Mouse (Mus musculus) bone marrow, adult 2 months (tissue): Measurements from ENCODE around the gene Glis3. TPM values are rescaled to one million over a fixed set of nuclear protein-coding genes. Genes with fewer than 3 reads are reported as not detected.

Experiments
- H3K27ac ChIP-seq: fragments of 200-500 bp; 2 replicates; pipeline ENCODE4 v1.5.1; 2012; ENCODE audit warnings: low read depth, mild to moderate bottlenecking, control low read depth, inconsistent platforms, low read length; ENCODE audit not compliant: control insufficient read depth, poor library complexity, insufficient read depth
- H3K4me1 ChIP-seq: fragments of 200-500 bp; 2 replicates; pipeline ENCODE4 v1.6.1; 2011; ENCODE audit warnings: low read length; ENCODE audit not compliant: control insufficient read depth, insufficient read depth
- H3K4me3 ChIP-seq: fragments of 200-500 bp; replicated peaks from 2 replicates; pipeline ENCODE3; 2011; ENCODE audit warnings: mild to moderate bottlenecking, low read depth, low read length, control low read depth; ENCODE audit not compliant: control insufficient read depth
- CTCF ChIP-seq: fragments of 200-500 bp; IDR thresholded peaks from 2 replicates; pipeline ENCODE4 v1.5.1; 2011; ENCODE audit warnings: low read length, control low read depth; ENCODE audit not compliant: control insufficient read depth, insufficient read depth
- POLR2A ChIP-seq: fragments of 200-500 bp; IDR thresholded peaks from 2 replicates; pipeline ENCODE4 v1.6.1; 2011; ENCODE audit warnings: low read depth, mild to moderate bottlenecking, control low read depth, low read length, borderline replicate concordance; ENCODE audit not compliant: control insufficient read depth
- WGBS: fragments of 180-500 bp; shearing (Covaris S2); methylation state at CpG from one replicate; pipeline ENCODE4 v1.1.7; 2018; 5-methylcytosine and 5-hydroxymethylcytosine counted together
- polyA plus RNA-seq: library from polyadenylated mRNA; stranded (reverse); fragments of >200 nt; gene quantifications from 2 replicates; pipeline ENCODE4 v1.2.4, GENCODE M21; 2011; ENCODE audit warnings: low replicate concordance; ENCODE audit not compliant: missing spikeins, insufficient read depth, insufficient read length

Glis3 gene
- polyA plus RNA-seq, 1 experiment, result 2.5 TPM

GRCm38 (mm10) chr19:28408787-28409186 is 271.1 kb downstream of the Glis3 start:
- H3K4me3 ChIP-seq, result no peak overlapping the region
- WGBS, result 91% methylated on average over 3 of the region's 3 CpGs
- H3K4me1 ChIP-seq, result no peaks in the 10 kb centered on the region
- no peak overlapping the region for H3K27ac ChIP-seq
- TF ChIP-seq POLR2A (no peak), CTCF (no peak)

- H3K4me3 ChIP-seq, result no peak overlapping the region
- H3K4me1 ChIP-seq, result no peaks in the 10 kb centered on the region
- WGBS, result 83% methylated on average over 6 of the region's 6 CpGs
- TF ChIP-seq POLR2A (no peak), CTCF (no peak)
- H3K27ac ChIP-seq, result no peak overlapping the region
Measured at GRCm38 (mm10) chr19:28402956-28403355, 276.9 kb downstream of the Glis3 start.

GRCm38 (mm10) chr19:28395584-28395861 is 284.4 kb downstream of the Glis3 start:
- WGBS, result 75% methylated on average over 1 of the region's 1 CpGs
- Histone ChIP-seq H3K27ac (no peak overlapping the region), H3K4me1 (no peaks in the 10 kb centered on the region), H3K4me3 (no peak overlapping the region)
- TF ChIP-seq POLR2A (no peak), CTCF (no peak)

- H3K4me3 ChIP-seq, result no peak overlapping the region
- WGBS, result 85% methylated on average over 12 of the region's 12 CpGs
- H3K4me1 ChIP-seq, result no peaks in the 10 kb centered on the region
- H3K27ac ChIP-seq, result no peak overlapping the region
- TF ChIP-seq CTCF (no peak), POLR2A (no peak)
Measured at GRCm38 (mm10) chr19:28394826-28395583, 284.9 kb downstream of the Glis3 start.

GRCm38 (mm10) chr19:28393766-28394165 is 286.1 kb downstream of the Glis3 start:
- H3K4me3 ChIP-seq, result no peak overlapping the region
- TF ChIP-seq POLR2A, result no peak
- TF ChIP-seq CTCF, result no peak
- no peaks in the 10 kb centered on the region for H3K4me1 ChIP-seq
- WGBS, result 77% methylated on average over 7 of the region's 7 CpGs
- H3K27ac ChIP-seq, result no peak overlapping the region

- TF ChIP-seq POLR2A, result no peak
- TF ChIP-seq CTCF, result no peak
- 89% methylated on average over 3 of the region's 3 CpGs for WGBS
- H3K27ac ChIP-seq, result no peak overlapping the region
- no peak overlapping the region for H3K4me3 ChIP-seq
- no peaks in the 10 kb centered on the region for H3K4me1 ChIP-seq
Measured at GRCm38 (mm10) chr19:28392838-28393237, 287.0 kb downstream of the Glis3 start.

GRCm38 (mm10) chr19:28390920-28391319 is 289.0 kb downstream of the Glis3 start:
- no peak overlapping the region for H3K4me3 ChIP-seq
- TF ChIP-seq CTCF (no peak), POLR2A (no peak)
- WGBS, result 63% methylated on average over 4 of the region's 4 CpGs
- H3K27ac ChIP-seq, result no peak overlapping the region
- H3K4me1 ChIP-seq, result no peaks in the 10 kb centered on the region

GRCm38 (mm10) chr19:28389146-28389545 is 290.7 kb downstream of the Glis3 start:
- Histone ChIP-seq H3K4me1 (no peaks in the 10 kb centered on the region), H3K4me3 (no peak overlapping the region), H3K27ac (no peak overlapping the region)
- TF ChIP-seq POLR2A, result no peak
- no peak for TF ChIP-seq CTCF
- 44% methylated on average over 5 of the region's 5 CpGs for WGBS

- Histone ChIP-seq H3K4me1 (no peaks in the 10 kb centered on the region), H3K27ac (no peak overlapping the region), H3K4me3 (no peak overlapping the region)
- 77% methylated on average over 5 of the region's 5 CpGs for WGBS
- TF ChIP-seq POLR2A (no peak), CTCF (no peak)
Measured at GRCm38 (mm10) chr19:28383425-28383824, 296.5 kb downstream of the Glis3 start.
